ENCODE assay signal across 22 mouse cellular contexts in the genomic region with DNA sequence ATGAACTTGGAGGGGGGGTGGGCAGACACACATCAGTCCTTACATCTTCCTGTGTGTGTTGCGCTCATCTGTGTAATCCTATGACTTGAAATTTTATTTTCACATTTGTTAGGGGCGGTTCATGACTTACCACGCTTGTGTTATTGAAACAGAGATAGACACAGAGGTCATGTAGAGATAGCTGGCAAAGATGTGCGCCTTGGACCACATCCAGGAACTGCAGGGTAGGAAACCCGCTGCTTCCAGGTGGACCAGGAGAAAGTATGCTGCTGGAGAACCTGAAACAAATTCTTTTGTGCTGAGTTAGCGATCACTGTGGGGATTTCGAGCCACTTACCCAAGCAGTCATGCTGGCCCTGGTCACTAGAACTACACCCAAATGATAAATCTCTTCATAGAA.
"Had no signal": no experiment of that assay in that cellular context is flagged by ENCODE, and none has a peak within 500 bp of the region (broad histone marks: within the 10 kb centered on the region; RNA-seq: fewer than 3 reads in every experiment).

No protein-coding gene starts in this region.

- ATAC-seq: hindbrain, postnatal 0 days; intestine, embryonic 16.5 days; liver, embryonic 12.5 days had no signal

- H3K4me1 ChIP-seq: heart, embryonic 10.5 days; heart, embryonic 13.5 days; heart, embryonic 15.5 days; hindbrain, embryonic 13.5 days; hindbrain, embryonic 15.5 days; kidney, embryonic 15.5 days; limb, embryonic 13.5 days; limb, embryonic 15.5 days; liver, embryonic 12.5 days had no signal

- H3K4me2 ChIP-seq: heart, embryonic 13.5 days; heart, embryonic 15.5 days; hindbrain, embryonic 13.5 days; hindbrain, embryonic 15.5 days; kidney, embryonic 15.5 days; limb, embryonic 13.5 days; limb, embryonic 15.5 days; liver, embryonic 12.5 days had no signal

- H3K36me3 ChIP-seq: heart, embryonic 10.5 days; heart, embryonic 13.5 days; heart, embryonic 15.5 days; hindbrain, embryonic 13.5 days; hindbrain, embryonic 15.5 days; kidney, embryonic 15.5 days; limb, embryonic 13.5 days; limb, embryonic 15.5 days; liver, embryonic 12.5 days had no signal

- DNase-seq: gastrocnemius, postnatal 14 days; gastrocnemius, postnatal 36 days; heart, adult 18-20 months; kidney, adult 11 months; kidney, adult 2 months; kidney, adult 9 months; kidney, postnatal 14 days; layer of hippocampus, adult 9-11 months; layer of hippocampus, postnatal 36 days had no signal

- H3K9me3 ChIP-seq: heart, embryonic 10.5 days; heart, embryonic 13.5 days; heart, embryonic 15.5 days; hindbrain, embryonic 13.5 days; hindbrain, embryonic 15.5 days; kidney, embryonic 15.5 days; limb, embryonic 13.5 days; limb, embryonic 15.5 days; liver, embryonic 12.5 days had no signal

- H3K27ac ChIP-seq: heart, embryonic 10.5 days; heart, embryonic 13.5 days; heart, embryonic 15.5 days; hindbrain, embryonic 13.5 days; hindbrain, embryonic 15.5 days; hindbrain, postnatal 0 days; kidney, embryonic 15.5 days; kidney, postnatal 0 days; limb, embryonic 13.5 days; limb, embryonic 15.5 days; liver, embryonic 12.5 days; liver, embryonic 14.5 days had no signal

- H3K9ac ChIP-seq: heart, embryonic 13.5 days; heart, embryonic 15.5 days; hindbrain, embryonic 13.5 days; hindbrain, embryonic 15.5 days; kidney, embryonic 15.5 days; limb, embryonic 13.5 days; limb, embryonic 15.5 days; liver, embryonic 12.5 days; liver, embryonic 14.5 days had no signal

- H3K4me3 ChIP-seq: heart, embryonic 10.5 days; heart, embryonic 13.5 days; heart, embryonic 15.5 days; hindbrain, embryonic 13.5 days; hindbrain, embryonic 15.5 days; kidney, embryonic 15.5 days; limb, embryonic 13.5 days; limb, embryonic 15.5 days; liver, embryonic 12.5 days had no signal

- H3K27me3 ChIP-seq: heart, embryonic 13.5 days; heart, embryonic 15.5 days; hindbrain, embryonic 13.5 days; hindbrain, embryonic 15.5 days; kidney, embryonic 15.5 days; limb, embryonic 13.5 days; limb, embryonic 15.5 days; liver, embryonic 12.5 days had no signal
